Mouse (Mus musculus): ENCODE results near the gene Gm9639.
"Not testable (repeated sequence)": the region's sequence is repeated elsewhere in the genome, so short reads cannot be mapped to it uniquely, and the experiment has no call there.

The Gm9639 gene

DNA sequence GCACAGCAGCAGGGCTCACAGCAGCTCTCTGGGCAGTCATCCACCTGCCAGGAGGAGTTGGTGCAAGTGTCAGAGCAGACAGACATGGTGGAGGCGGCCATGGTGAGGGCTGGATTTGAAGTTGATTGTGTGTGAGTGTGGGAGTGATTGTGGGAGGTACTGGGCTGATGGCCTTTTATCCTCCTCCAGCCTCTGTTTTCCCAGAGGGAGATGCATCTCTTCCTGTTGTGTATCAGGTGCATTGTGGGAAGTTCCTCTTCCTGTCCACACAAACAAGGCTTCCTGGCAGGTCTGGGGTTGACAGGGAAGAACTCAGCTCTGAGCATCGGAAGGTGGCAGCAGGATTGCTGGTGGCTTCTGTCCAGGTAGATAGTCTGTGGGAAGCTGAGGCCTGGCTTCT is at the start of gene Gm9639:
Gene Gm9639, minus strand, starts transcription at position 101 of the 400 bp plus-strand sequence.
- DNase-seq (ENCODE audit: low spot score in 2 of 2) = no peak

DNA sequence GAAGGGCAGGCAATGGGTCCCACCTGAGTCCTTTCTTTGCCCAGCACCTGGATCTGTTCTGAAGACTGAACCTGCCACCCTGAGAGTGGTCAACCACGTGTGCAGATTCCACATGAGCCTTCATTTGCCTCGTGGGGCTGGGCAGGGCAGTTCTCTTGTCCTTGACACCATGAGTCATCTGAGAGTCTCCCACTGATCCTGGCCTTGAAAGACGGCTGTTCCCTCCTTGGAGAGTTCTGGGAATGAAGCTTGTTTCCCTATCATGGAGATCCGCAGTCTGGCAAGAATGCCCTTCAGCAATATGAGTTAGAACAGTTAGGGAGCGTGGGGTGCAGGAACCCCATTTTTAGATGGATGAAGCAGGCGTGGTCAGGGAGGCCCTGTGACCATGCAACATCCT is 44.1 kb upstream of the Gm9639 start:
- no peak for DNase-seq (ENCODE audit: low spot score in 2 of 2)

GRCm38 (mm10) chr10:77835647-77836046 is 40.8 kb upstream of the Gm9639 start, which contains the start of gene Krtap10-10:
Gene Krtap10-10, plus strand, starts transcription at chr10:77835947.
- DNase-seq (ENCODE audit: low spot score in 2 of 2) = no peak

- DNase-seq (ENCODE audit: low spot score in 2 of 2) = no peak
These were observed 32.1 kb upstream of the Gm9639 start, which contains the start of gene Krtap10-4 for GRCm38 (mm10) chr10:77826951-77827350. Gene Krtap10-4, minus strand, starts transcription at chr10:77827095.

DNA sequence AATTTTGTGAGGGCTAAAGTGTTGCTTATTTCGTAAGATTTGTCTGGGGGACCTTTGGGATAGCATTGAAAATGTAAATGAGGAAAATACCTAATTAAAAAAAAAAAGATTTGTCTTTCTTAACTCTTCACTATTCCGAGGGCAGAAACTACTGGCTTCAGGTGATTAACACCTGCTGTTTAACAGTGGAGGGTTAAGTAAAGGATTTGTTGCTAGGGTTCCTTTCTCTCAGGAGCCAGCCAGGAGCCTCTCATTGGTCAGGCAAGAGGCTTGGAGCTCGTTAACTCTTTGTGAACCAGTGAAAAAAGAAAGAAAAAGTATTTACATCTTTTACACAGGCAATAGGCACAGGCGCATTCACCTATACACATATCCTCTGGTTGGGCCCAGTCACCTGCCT is 24.3 kb upstream of the Gm9639 start:
- DNase-seq (ENCODE audit: low spot score in 2 of 2) = no peak

DNA sequence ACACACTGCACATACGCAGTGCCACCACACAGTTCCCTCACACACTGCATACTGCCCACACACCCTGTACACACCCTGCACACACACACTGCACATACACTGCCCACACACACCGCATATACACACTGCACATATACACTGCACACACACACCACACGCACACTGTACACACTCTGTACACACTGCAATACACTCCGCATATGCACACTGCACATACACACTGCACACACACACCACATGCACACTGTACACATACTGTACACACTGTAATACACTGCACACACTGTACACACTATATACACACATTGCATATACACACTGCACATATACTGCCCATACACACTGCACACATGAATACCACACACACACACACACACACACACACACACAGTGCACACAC is 23.6 kb upstream of the Gm9639 start:
- DNase-seq (ENCODE audit: low spot score in 2 of 2) = no peak

DNA sequence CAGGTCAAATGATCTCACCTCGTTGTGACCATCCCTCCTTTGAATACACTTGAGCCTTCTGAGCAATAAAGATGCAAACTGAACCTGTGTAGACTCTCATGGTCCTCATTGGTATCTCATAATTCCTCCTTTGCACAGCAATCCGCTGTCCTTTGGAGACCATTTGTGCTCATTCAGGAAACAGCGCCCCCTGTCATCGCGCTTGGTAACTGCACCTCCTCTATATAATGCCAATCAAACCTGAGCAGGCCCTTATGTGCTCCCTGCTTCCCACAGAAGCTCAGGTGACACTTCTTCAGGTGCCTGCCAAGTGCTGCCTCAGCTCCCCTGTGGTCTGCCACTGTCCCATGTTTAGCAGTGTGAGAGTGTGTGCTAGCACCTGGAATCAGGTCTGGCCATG is 20.6 kb upstream of the Gm9639 start:
- DNase-seq (ENCODE audit: low spot score in 2 of 2) = peak in 1 of 2 experiments; percentile 9

- DNase-seq (ENCODE audit: low spot score in 2 of 2) = no peak
These were observed 19.5 kb upstream of the Gm9639 start, which contains the start of gene Gm2696 for GRCm38 (mm10) chr10:77814382-77814781. Gene Gm2696, plus strand, starts transcription at chr10:77814682.

- no peak for DNase-seq (ENCODE audit: low spot score in 2 of 2)
These were observed 16.9 kb upstream of the Gm9639 start, which contains the start of gene Gm9507 for GRCm38 (mm10) chr10:77811743-77812142. Gene Gm9507, minus strand, starts transcription at chr10:77811843.

GRCm38 (mm10) chr10:77804095-77804494 is 9.2 kb upstream of the Gm9639 start:
- no peak for DNase-seq (ENCODE audit: low spot score in 2 of 2)

- no peak for DNase-seq (ENCODE audit: low spot score in 2 of 2)
These were observed 4.1 kb upstream of the Gm9639 start, which contains the start of gene Gm19668 for GRCm38 (mm10) chr10:77798921-77799508. Gene Gm19668, minus strand, starts transcription at chr10:77799133.

GRCm38 (mm10) chr10:77798164-77798920 is 3.5 kb upstream of the Gm9639 start:
- DNase-seq (ENCODE audit: low spot score in 2 of 2) = not testable (repeated sequence)

DNA sequence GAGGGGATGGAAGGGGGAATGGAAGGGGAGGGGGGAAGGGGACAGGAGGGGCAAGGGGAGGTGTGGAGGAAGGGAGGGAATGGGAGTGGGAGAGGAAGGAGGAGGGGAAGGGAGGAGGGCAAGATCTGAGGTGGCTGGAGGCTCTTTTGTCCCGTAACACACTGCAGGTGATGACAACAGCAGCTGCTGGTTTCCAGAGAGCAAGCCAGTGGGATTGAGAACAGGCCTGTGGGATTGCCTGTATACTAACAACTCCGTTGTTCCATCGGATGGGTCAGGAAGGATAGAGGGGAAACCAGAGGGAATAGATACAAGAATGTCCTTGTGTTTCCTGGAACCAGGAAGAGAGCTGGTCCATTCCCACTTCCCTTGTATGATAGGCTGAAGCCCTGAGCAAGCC is 2.8 kb upstream of the Gm9639 start:
- no peak for DNase-seq (ENCODE audit: low spot score in 2 of 2)

DNA sequence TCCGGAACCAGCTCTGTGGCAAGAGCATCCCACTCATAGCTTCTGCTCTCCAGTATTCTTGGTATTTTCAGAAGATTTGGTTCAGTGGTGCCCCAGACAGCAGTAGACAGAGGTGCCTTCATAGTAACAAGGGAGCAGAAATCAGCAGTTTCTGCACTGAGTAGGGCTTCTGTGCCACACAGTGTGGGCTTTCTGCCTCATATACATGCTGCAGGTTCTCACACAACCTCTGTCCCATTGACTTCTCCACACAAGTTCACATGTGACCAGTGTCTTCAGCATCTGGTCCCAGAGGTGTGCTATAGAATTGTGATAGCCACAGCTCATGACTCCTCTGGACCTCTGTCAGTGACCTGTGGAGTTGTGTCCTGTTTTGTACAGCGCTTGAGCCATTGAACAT is 6.3 kb downstream of the Gm9639 start:
- DNase-seq (ENCODE audit: low spot score in 2 of 2) = no peak

- DNase-seq (ENCODE audit: low spot score in 2 of 2) = not testable (repeated sequence)
These were observed 7.0 kb downstream of the Gm9639 start, which contains the start of gene Gm7137 for GRCm38 (mm10) chr10:77787876-77788275. Gene Gm7137, minus strand, starts transcription at chr10:77788200.

GRCm38 (mm10) chr10:77783396-77783795 is 11.5 kb downstream of the Gm9639 start:
- not testable (repeated sequence) for DNase-seq (ENCODE audit: low spot score in 2 of 2)

DNA sequence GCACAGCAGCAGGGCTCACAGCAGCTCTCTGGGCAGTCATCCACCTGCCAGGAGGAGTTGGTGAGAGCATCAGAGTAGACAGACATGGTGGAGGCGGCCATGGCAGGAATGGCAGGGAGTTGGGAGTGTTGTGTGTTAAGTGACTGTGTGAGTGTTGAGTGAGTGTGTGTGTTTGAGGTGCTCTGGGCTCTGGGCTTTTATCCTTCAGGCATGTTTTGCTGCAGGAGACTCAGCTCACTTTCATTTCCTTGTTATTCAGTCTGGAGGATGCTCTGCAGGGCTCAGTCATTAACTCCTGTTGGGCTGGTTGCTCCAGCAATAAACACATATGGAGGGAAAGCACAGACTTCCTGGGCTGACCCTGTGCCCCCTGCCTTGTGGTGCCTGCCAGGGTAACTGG is 12.4 kb downstream of the Gm9639 start, which contains the start of gene Gm3250:
Gene Gm3250, minus strand, starts transcription at position 101 of the 400 bp plus-strand sequence.
- not testable (repeated sequence) for DNase-seq (ENCODE audit: low spot score in 2 of 2)

GRCm38 (mm10) chr10:77776844-77777243 is 18.0 kb downstream of the Gm9639 start, which contains the start of gene Gm7138:
Gene Gm7138, minus strand, starts transcription at chr10:77776944.
- DNase-seq (ENCODE audit: low spot score in 2 of 2) = not testable (repeated sequence)

- DNase-seq (ENCODE audit: low spot score in 2 of 2) = not testable (repeated sequence)
These were observed 22.7 kb downstream of the Gm9639 start for GRCm38 (mm10) chr10:77772142-77772541.

- not testable (repeated sequence) for DNase-seq (ENCODE audit: low spot score in 2 of 2)
These were observed 23.7 kb downstream of the Gm9639 start, which contains the start of gene Gm3238 for GRCm38 (mm10) chr10:77771225-77771624. Gene Gm3238, minus strand, starts transcription at chr10:77771325.

- DNase-seq (ENCODE audit: low spot score in 2 of 2) = no peak
These were observed 25.1 kb downstream of the Gm9639 start for GRCm38 (mm10) chr10:77769727-77770126.

DNA sequence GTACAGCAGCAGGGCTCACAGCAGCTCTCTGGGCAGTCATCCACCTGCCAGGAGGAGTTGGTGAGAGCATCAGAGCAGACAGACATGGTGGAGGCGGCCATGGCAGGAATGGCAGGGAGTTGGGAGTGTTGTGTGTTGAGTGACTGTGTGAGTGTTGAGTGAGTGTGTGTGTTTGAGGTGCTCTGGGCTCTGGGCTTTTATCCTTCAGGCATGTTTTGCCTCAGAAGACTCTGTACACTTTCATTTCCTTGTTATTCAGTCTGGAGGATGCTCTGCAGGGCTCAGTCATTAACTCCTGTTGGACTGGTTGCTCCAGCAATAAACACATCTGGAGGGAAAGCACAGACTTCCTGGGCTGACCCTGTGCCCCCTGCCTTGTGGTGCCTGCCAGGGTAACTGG is 35.3 kb downstream of the Gm9639 start, which contains the start of gene Gm3233:
Gene Gm3233, minus strand, starts transcription at position 101 of the 400 bp plus-strand sequence.
- not testable (repeated sequence) for DNase-seq (ENCODE audit: low spot score in 2 of 2)

Data from spleen, postnatal 14 days (tissue).